Mouse (Mus musculus): ENCODE data around the gene Lmntd1.

DNA sequence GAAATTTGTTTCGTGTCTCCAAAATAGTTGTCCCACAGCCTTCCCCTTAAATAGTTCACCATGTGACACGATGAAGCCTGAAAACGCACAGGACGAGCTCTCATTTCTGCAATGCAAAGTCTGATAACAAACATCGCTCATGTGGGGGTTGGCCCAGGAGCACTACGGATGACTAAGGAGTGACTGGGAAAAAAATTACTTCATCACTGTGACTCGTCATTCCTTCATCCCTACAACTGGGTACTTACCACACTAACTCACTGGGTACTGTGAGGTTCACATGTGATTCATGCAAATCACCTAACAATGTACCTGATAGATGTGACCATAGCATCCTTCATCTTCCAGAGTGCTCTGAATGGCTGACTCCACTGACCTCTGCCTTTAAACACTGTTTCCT, 118.4 kb downstream of the Lmntd1 start:
- TF ChIP-seq POLR2A (IDR thresholded peaks at IDR 0.05; ENCODE audit: insufficient read depth, low read depth, low read length) (no peak), CTCF (IDR thresholded peaks at IDR 0.05; ENCODE audit: insufficient read depth, low read depth, low read length) (no peak)

Data from olfactory bulb, adult 2 months (tissue).